Mouse (Mus musculus) left cerebral cortex, postnatal 4 days (tissue): ENCODE data around the gene Arl6. TPM values are rescaled to one million over a fixed set of nuclear protein-coding genes. Genes with fewer than 3 reads are reported as not detected.

ENCODE experiments used
- DNase-seq: peaks from one replicate; pipeline ENCODE4 v3.0.0-alpha.2; 2022
- intact Hi-C: fragments of 180-260 bp; cut with DNase I; formaldehyde crosslinking; loops from one replicate; pipeline ENCODE4 v1.15.1; 2025
- total RNA-seq, 2 experiments: library from RNA; stranded (reverse); gene quantifications; 2 replicates each; pipeline ENCODE4 v1.2.3; 2021

The Arl6 gene
- total RNA-seq, 2 experiments from 2014 or later: 30.1 to 33.7 TPM

- intact Hi-C loops: no loop called here
- DNase-seq: no peak
Observed at GRCm38 (mm10) chr16:59588351-59589025, 50.7 kb downstream of the Arl6 start.

- intact Hi-C loops: no loop called here
- no peak for DNase-seq
Observed at GRCm38 (mm10) chr16:59587816-59588215, 51.4 kb downstream of the Arl6 start.

GRCm38 (mm10) chr16:59586911-59587310 lies 52.3 kb downstream of the Arl6 start:
- no peak for DNase-seq
- intact Hi-C loops: no loop called here

- intact Hi-C loops: no loop called here
- no peak for DNase-seq
Observed at GRCm38 (mm10) chr16:59586276-59586675, 52.9 kb downstream of the Arl6 start.

- intact Hi-C loops: no loop called here
Observed at GRCm38 (mm10) chr16:59585706-59586244, 53.4 kb downstream of the Arl6 start.

GRCm38 (mm10) chr16:59583515-59583914 lies 55.7 kb downstream of the Arl6 start:
- no peak for DNase-seq
- intact Hi-C loops: no loop called here

More at GRCm38 (mm10) chr16:59585706-59586244, 53.4 kb downstream of the Arl6 start:
- DNase-seq: no peak

GRCm38 (mm10) chr16:59579237-59579636 lies 60.0 kb downstream of the Arl6 start:
- intact Hi-C loops: no loop called here
- no peak for DNase-seq

- intact Hi-C loops: no loop called here
Observed at GRCm38 (mm10) chr16:59573961-59574360, 65.2 kb downstream of the Arl6 start.

GRCm38 (mm10) chr16:59572685-59573084 lies 66.5 kb downstream of the Arl6 start:
- intact Hi-C loops: no loop called here
- DNase-seq: no peak

More at GRCm38 (mm10) chr16:59573961-59574360, 65.2 kb downstream of the Arl6 start:
- DNase-seq: no peak

GRCm38 (mm10) chr16:59570807-59571206 lies 68.4 kb downstream of the Arl6 start:
- intact Hi-C loops: no loop called here

GRCm38 (mm10) chr16:59569837-59570236 lies 69.4 kb downstream of the Arl6 start:
- intact Hi-C loops: no loop called here
- DNase-seq: no peak

More at GRCm38 (mm10) chr16:59570807-59571206, 68.4 kb downstream of the Arl6 start:
- no peak for DNase-seq

GRCm38 (mm10) chr16:59567721-59568381 lies 71.3 kb downstream of the Arl6 start:
- DNase-seq: no peak
- intact Hi-C loops: no loop called here

- intact Hi-C loops: no loop called here
- DNase-seq: no peak
Observed at GRCm38 (mm10) chr16:59566437-59566836, 72.8 kb downstream of the Arl6 start.

- no peak for DNase-seq
- intact Hi-C loops: no loop called here
Observed at GRCm38 (mm10) chr16:59565631-59566030, 73.6 kb downstream of the Arl6 start.

GRCm38 (mm10) chr16:59564025-59564424 lies 75.2 kb downstream of the Arl6 start:
- no peak for DNase-seq
- intact Hi-C loops: no loop called here

Other genes starting within 250 kb of the Arl6 start
- not detected for gene Gabrr3, start 232.1 kb downstream of the Arl6 start, total RNA-seq
- 10 to 100 TPM; 15.9 to 16.0 TPM for gene Riox2, start 167.6 kb downstream of the Arl6 start, total RNA-seq
- gene Crybg3, start 38.4 kb downstream of the Arl6 start, total RNA-seq: 1 to 10 TPM; 4.7 to 4.8 TPM